Mouse (Mus musculus): Measurements from ENCODE around the gene Psors1c2. TPM values are rescaled to one million over a fixed set of nuclear protein-coding genes. Genes with fewer than 3 reads are reported as not detected.

Gene Psors1c2
- polyA plus RNA-seq, 1 experiment: not detected

- peak overlapping the region; percentile 62 for H3K4me3 ChIP-seq (ENCODE audit: insufficient read depth, low read length)
- TF ChIP-seq CTCF (IDR thresholded peaks at IDR 0.05; ENCODE audit: low read depth, low read length) (no peak), POLR2A (IDR thresholded peaks at IDR 0.05; ENCODE audit: borderline replicate concordance, low read depth, low read length) (no peak)
- peaks cover 14% of the 10 kb centered on the region for H3K4me1 ChIP-seq (ENCODE audit: control insufficient read depth, insufficient read depth, low read length)
- H3K27ac ChIP-seq (ENCODE audit: insufficient read depth, low read depth, low read length): no peak overlapping the region
Observed at GRCm38 (mm10) chr17:35515911-35516640, 16.9 kb upstream of the Psors1c2 start.

GRCm38 (mm10) chr17:35516652-35517500 lies 16.1 kb upstream of the Psors1c2 start, which contains the start of the genes Tcf19 and Cchcr1:
TSS of gene Tcf19 (minus strand) at chr17:35516824.
TSS of gene Cchcr1 (plus strand) at chr17:35517100.
- Histone ChIP-seq H3K27ac (ENCODE audit: insufficient read depth, low read depth, low read length) (no peak within 1 kb of the TSS), H3K4me1 (ENCODE audit: control insufficient read depth, insufficient read depth, low read length) (peaks cover 14% of the 10 kb centered on the region), H3K4me3 (ENCODE audit: insufficient read depth, low read length) (peak within 1 kb of the TSS; percentile 62)
- no peak for TF ChIP-seq CTCF (IDR thresholded peaks at IDR 0.05; ENCODE audit: low read depth, low read length)
- TF ChIP-seq POLR2A (IDR thresholded peaks at IDR 0.05; ENCODE audit: borderline replicate concordance, low read depth, low read length): no peak

- peaks cover 14% of the 10 kb centered on the region for H3K4me1 ChIP-seq (ENCODE audit: control insufficient read depth, insufficient read depth, low read length)
- TF ChIP-seq CTCF (IDR thresholded peaks at IDR 0.05; ENCODE audit: low read depth, low read length): no peak
- TF ChIP-seq POLR2A (IDR thresholded peaks at IDR 0.05; ENCODE audit: borderline replicate concordance, low read depth, low read length): no peak
Observed at GRCm38 (mm10) chr17:35517526-35517925, 15.5 kb upstream of the Psors1c2 start.

GRCm38 (mm10) chr17:35524354-35524753 lies 8.6 kb upstream of the Psors1c2 start:
- TF ChIP-seq POLR2A (IDR thresholded peaks at IDR 0.05; ENCODE audit: borderline replicate concordance, low read depth, low read length): no peak
- no peak for TF ChIP-seq CTCF (IDR thresholded peaks at IDR 0.05; ENCODE audit: low read depth, low read length)
- Histone ChIP-seq H3K4me3 (ENCODE audit: insufficient read depth, low read length) (no peak overlapping the region), H3K4me1 (ENCODE audit: control insufficient read depth, insufficient read depth, low read length) (peaks cover 7% of the 10 kb centered on the region), H3K27ac (ENCODE audit: insufficient read depth, low read depth, low read length) (no peak overlapping the region)

More at GRCm38 (mm10) chr17:35517526-35517925, 15.5 kb upstream of the Psors1c2 start:
- Histone ChIP-seq H3K4me3 (ENCODE audit: insufficient read depth, low read length) (peak overlapping the region; percentile 62), H3K27ac (ENCODE audit: insufficient read depth, low read depth, low read length) (no peak overlapping the region)

- no peaks in the 10 kb centered on the region for H3K4me1 ChIP-seq (ENCODE audit: control insufficient read depth, insufficient read depth, low read length)
- TF ChIP-seq POLR2A (IDR thresholded peaks at IDR 0.05; ENCODE audit: borderline replicate concordance, low read depth, low read length): no peak
- no peak for TF ChIP-seq CTCF (IDR thresholded peaks at IDR 0.05; ENCODE audit: low read depth, low read length)
- no peak overlapping the region for H3K4me3 ChIP-seq (ENCODE audit: insufficient read depth, low read length)
- no peak overlapping the region for H3K27ac ChIP-seq (ENCODE audit: insufficient read depth, low read depth, low read length)
Observed at GRCm38 (mm10) chr17:35526644-35527043, 6.4 kb upstream of the Psors1c2 start.

- H3K4me3 ChIP-seq (ENCODE audit: insufficient read depth, low read length): no peak overlapping the region
- TF ChIP-seq POLR2A (IDR thresholded peaks at IDR 0.05; ENCODE audit: borderline replicate concordance, low read depth, low read length): no peak
- no peak for TF ChIP-seq CTCF (IDR thresholded peaks at IDR 0.05; ENCODE audit: low read depth, low read length)
- H3K27ac ChIP-seq (ENCODE audit: insufficient read depth, low read depth, low read length): no peak overlapping the region
- no peaks in the 10 kb centered on the region for H3K4me1 ChIP-seq (ENCODE audit: control insufficient read depth, insufficient read depth, low read length)
Observed at GRCm38 (mm10) chr17:35532360-35532759, 641 bp upstream of the Psors1c2 start.

- H3K4me1 ChIP-seq (ENCODE audit: control insufficient read depth, insufficient read depth, low read length): no peaks in the 10 kb centered on the region
- no peak overlapping the region for H3K4me3 ChIP-seq (ENCODE audit: insufficient read depth, low read length)
- no peak overlapping the region for H3K27ac ChIP-seq (ENCODE audit: insufficient read depth, low read depth, low read length)
- TF ChIP-seq CTCF (IDR thresholded peaks at IDR 0.05; ENCODE audit: low read depth, low read length) (peak; percentile 55; the same call in 1 of the 2 replicates), POLR2A (IDR thresholded peaks at IDR 0.05; ENCODE audit: borderline replicate concordance, low read depth, low read length) (no peak)
Observed at GRCm38 (mm10) chr17:35534343-35534742, 1.3 kb downstream of the Psors1c2 start.

GRCm38 (mm10) chr17:35537421-35537820 lies 4.4 kb downstream of the Psors1c2 start:
- no peak overlapping the region for H3K4me3 ChIP-seq (ENCODE audit: insufficient read depth, low read length)
- H3K4me1 ChIP-seq (ENCODE audit: control insufficient read depth, insufficient read depth, low read length): no peaks in the 10 kb centered on the region
- TF ChIP-seq CTCF (IDR thresholded peaks at IDR 0.05; ENCODE audit: low read depth, low read length) (no peak), POLR2A (IDR thresholded peaks at IDR 0.05; ENCODE audit: borderline replicate concordance, low read depth, low read length) (no peak)
- H3K27ac ChIP-seq (ENCODE audit: insufficient read depth, low read depth, low read length): no peak overlapping the region

- H3K4me1 ChIP-seq (ENCODE audit: control insufficient read depth, insufficient read depth, low read length): 0 out of 2 replicates have a peak, but pooled peaks cover 3% of the 10 kb centered on the region
- H3K4me3 ChIP-seq (ENCODE audit: insufficient read depth, low read length): no peak overlapping the region
- TF ChIP-seq CTCF (IDR thresholded peaks at IDR 0.05; ENCODE audit: low read depth, low read length): no peak
- TF ChIP-seq POLR2A (IDR thresholded peaks at IDR 0.05; ENCODE audit: borderline replicate concordance, low read depth, low read length): no peak
- H3K27ac ChIP-seq (ENCODE audit: insufficient read depth, low read depth, low read length): no peak overlapping the region
Observed at GRCm38 (mm10) chr17:35538476-35538875, 5.5 kb downstream of the Psors1c2 start.
